Mouse (Mus musculus) heart, postnatal 0 days (tissue): ENCODE data around the gene Cnp. TPM values are rescaled to one million over a fixed set of nuclear protein-coding genes. Genes with fewer than 3 reads are reported as not detected.

Source experiments
- ATAC-seq: fragments of 200-750 bp; cut with Nextera tagmentation; 2 replicates; pipeline ENCODE4 v1.8.0; 2017; ENCODE audit warnings: low read depth, moderate number of reproducible peaks, moderate library complexity; ENCODE audit not compliant: insufficient read depth
- DNase-seq: peaks from one replicate; pipeline ENCODE4 v3.0.0-alpha.2; 2016; ENCODE audit warnings: low spot score
- H3K27ac ChIP-seq: fragments of 300-500 bp; sonication (generic); 2 replicates; pipeline ENCODE4 v1.5.1; 2014; ENCODE audit warnings: low read depth, mild to moderate bottlenecking
- H3K27me3 ChIP-seq: fragments of 300-500 bp; sonication (generic); 2 replicates; pipeline ENCODE4 v1.6.1; 2014; ENCODE audit warnings: low read length, mixed read lengths; ENCODE audit not compliant: control insufficient read depth, insufficient read depth
- H3K36me3 ChIP-seq: fragments of 300-500 bp; sonication (generic); replicated peaks from 2 replicates; pipeline ENCODE4 v1.6.1; 2014; ENCODE audit warnings: low read length, mixed read lengths; ENCODE audit not compliant: control insufficient read depth, insufficient read depth
- H3K4me1 ChIP-seq: fragments of 300-500 bp; sonication (generic); 2 replicates; pipeline ENCODE4 v1.6.1; 2014; ENCODE audit warnings: antibody characterized with exemption; ENCODE audit not compliant: control insufficient read depth, insufficient read depth
- H3K4me2 ChIP-seq: fragments of 300-500 bp; sonication (generic); 2 replicates; pipeline ENCODE4 v1.6.1; 2014; ENCODE audit warnings: low read depth, mild to moderate bottlenecking, low read length, moderate library complexity
- H3K4me3 ChIP-seq: fragments of 300-500 bp; sonication (generic); 2 replicates; pipeline ENCODE4 v1.5.1; 2014; ENCODE audit warnings: low read depth, low read length
- H3K9ac ChIP-seq: fragments of 300-500 bp; sonication (generic); replicated peaks from 2 replicates; pipeline ENCODE4 v1.6.1; 2014; ENCODE audit warnings: low read depth, low read length, mixed read lengths
- H3K9me3 ChIP-seq: fragments of 300-500 bp; sonication (generic); replicated peaks from 2 replicates; pipeline ENCODE4 v1.6.1; 2016; ENCODE audit warnings: low read length; ENCODE audit not compliant: control insufficient read depth
- CTCF ChIP-seq: IDR thresholded peaks from 2 replicates; pipeline ENCODE4 v1.5.1; 2016; ENCODE audit warnings: antibody characterized with exemption, control low read depth, low read depth
- EP300 ChIP-seq: IDR thresholded peaks from 2 replicates; pipeline ENCODE4 v1.6.1; 2016; ENCODE audit warnings: antibody characterized with exemption, low read depth
- WGBS: fragments of 180-500 bp; shearing (Covaris S2); extraction: QIAGEN DNeasy Blood & Tissue Kit; methylation state at CpG from one replicate; pipeline ENCODE4 v1.1.7; 2014; 5-methylcytosine and 5-hydroxymethylcytosine counted together
- polyA plus RNA-seq: library from polyadenylated mRNA; unstranded; fragments of >200 nt; fragmentation: Nextera tagmentation; extraction: Ambion mirVana; gene quantifications from 2 replicates; pipeline ENCODE4 v1.2.1, GENCODE M21; 2015
- total RNA-seq: library from RNA; depleted of rRNA; stranded (reverse); fragments of >200 nt; gene quantifications from 2 replicates; pipeline ENCODE4 v1.2.3, GENCODE M21; 2014; ENCODE audit warnings: low replicate concordance

Gene Cnp
- total and polyA plus RNA-seq, 2 experiments from 2014 or later, result 11.5 to 28.3 TPM

- DNase-seq (no peak), ATAC-seq (no peak)
- Histone ChIP-seq H3K4me3 (peak overlapping the region; percentile 85; the same call in 1 of the 2 replicates), H3K4me2 (peak overlapping the region; percentile 69), H3K27ac (peak overlapping the region; percentile 92), H3K27me3 (no peaks in the 10 kb centered on the region), H3K4me1 (peaks cover 16% of the 10 kb centered on the region), H3K36me3 (peaks cover 20% of the 10 kb centered on the region), H3K9me3 (no peaks in the 10 kb centered on the region), H3K9ac (0 out of 2 replicates have a peak overlapping the region, but pooled peaks have one; percentile 9)
- WGBS, result 37% methylated on average over 5 of the region's 5 CpGs
- no peak for TF ChIP-seq CTCF
- no peak for TF ChIP-seq EP300
Measured at GRCm38 (mm10) chr11:100623867-100624266, 49.2 kb downstream of the Cnp start.

GRCm38 (mm10) chr11:100625754-100626700, 51.3 kb downstream of the Cnp start:
- peaks cover 8% of the 10 kb centered on the region for H3K4me1 ChIP-seq
- ATAC-seq, result no peak
- WGBS, result 89% methylated on average over 23 of the region's 23 CpGs
- no peak for DNase-seq
- no peak overlapping the region for H3K4me2 ChIP-seq
- H3K9ac ChIP-seq, result no peak overlapping the region
- H3K36me3 ChIP-seq, result peaks cover 20% of the 10 kb centered on the region
- no peak for TF ChIP-seq CTCF
- TF ChIP-seq EP300, result no peak
- H3K9me3 ChIP-seq, result no peaks in the 10 kb centered on the region
- H3K27ac ChIP-seq, result no peak overlapping the region
- H3K27me3 ChIP-seq, result no peaks in the 10 kb centered on the region
- no peak overlapping the region for H3K4me3 ChIP-seq

GRCm38 (mm10) chr11:100626701-100627195, 52.0 kb downstream of the Cnp start:
- TF ChIP-seq EP300, result no peak
- peak; percentile 87 for TF ChIP-seq CTCF
- DNase-seq, result peak; percentile 57
- Histone ChIP-seq H3K27ac (no peak overlapping the region), H3K9ac (no peak overlapping the region), H3K36me3 (peaks cover 20% of the 10 kb centered on the region), H3K9me3 (no peaks in the 10 kb centered on the region), H3K4me1 (peaks cover 8% of the 10 kb centered on the region), H3K4me2 (no peak overlapping the region), H3K27me3 (no peaks in the 10 kb centered on the region), H3K4me3 (no peak overlapping the region)
- 22% methylated on average over 9 of the region's 9 CpGs for WGBS
- ATAC-seq, result peak; percentile 62

GRCm38 (mm10) chr11:100628056-100628455, 53.4 kb downstream of the Cnp start:
- H3K9me3 ChIP-seq, result no peaks in the 10 kb centered on the region
- no peaks in the 10 kb centered on the region for H3K27me3 ChIP-seq
- no peak overlapping the region for H3K4me2 ChIP-seq
- DNase-seq (no peak), ATAC-seq (no peak)
- no peak overlapping the region for H3K9ac ChIP-seq
- WGBS, result 71% methylated on average over 5 of the region's 5 CpGs
- TF ChIP-seq CTCF (no peak), EP300 (no peak)
- H3K27ac ChIP-seq, result no peak overlapping the region
- peaks cover 8% of the 10 kb centered on the region for H3K4me1 ChIP-seq
- H3K4me3 ChIP-seq, result no peak overlapping the region
- H3K36me3 ChIP-seq, result peaks cover 20% of the 10 kb centered on the region

GRCm38 (mm10) chr11:100628862-100629352, 54.2 kb downstream of the Cnp start:
- Histone ChIP-seq H3K27me3 (no peaks in the 10 kb centered on the region), H3K36me3 (peaks cover 20% of the 10 kb centered on the region), H3K4me2 (no peak overlapping the region), H3K27ac (no peak overlapping the region), H3K4me3 (no peak overlapping the region), H3K9me3 (no peaks in the 10 kb centered on the region), H3K9ac (no peak overlapping the region), H3K4me1 (peaks cover 4% of the 10 kb centered on the region)
- WGBS, result 56% methylated on average over 13 of the region's 13 CpGs
- no peak for TF ChIP-seq CTCF
- no peak for TF ChIP-seq EP300
- no peak for DNase-seq
- no peak for ATAC-seq
